Mouse (Mus musculus): ENCODE measurements around the gene Glb1l2. TPM values are rescaled to one million over a fixed set of nuclear protein-coding genes. Genes with fewer than 3 reads are reported as not detected.

Glb1l2 gene
- polyA plus RNA-seq, 1 experiment from 2014 or later, result 4.6 TPM

GRCm38 (mm10) chr9:26747121-26747520 lies 59.1 kb downstream of the Glb1l2 start:
- no peak for ATAC-seq (ENCODE audit: low read depth)

GRCm38 (mm10) chr9:26742817-26743216 lies 63.5 kb downstream of the Glb1l2 start:
- no peaks in the 10 kb centered on the region for H3K9me3 ChIP-seq (ENCODE audit: control insufficient read depth, low read length)
- H3K4me3 ChIP-seq (ENCODE audit: low read depth, low read length), result no peak overlapping the region
- no peaks in the 10 kb centered on the region for H3K4me1 ChIP-seq (ENCODE audit: control insufficient read depth, insufficient read depth, low read length)
- 83% methylated on average over 3 of the region's 3 CpGs for WGBS
- no peak overlapping the region for H3K27ac ChIP-seq (replicated peaks; ENCODE audit: low read depth, low read length)
- no peak for DNase-seq (ENCODE audit: low spot score)
- no peak overlapping the region for H3K4me2 ChIP-seq (ENCODE audit: low read depth, low read length)
- ATAC-seq (ENCODE audit: low read depth), result no peak
- no peaks in the 10 kb centered on the region for H3K27me3 ChIP-seq (replicated peaks; ENCODE audit: control insufficient read depth, insufficient read depth, low read length)
- no peaks in the 10 kb centered on the region for H3K36me3 ChIP-seq (ENCODE audit: control insufficient read depth, insufficient read depth, low read length)
- H3K9ac ChIP-seq (ENCODE audit: low read depth, low read length), result no peak overlapping the region

More at GRCm38 (mm10) chr9:26747121-26747520, 59.1 kb downstream of the Glb1l2 start:
- DNase-seq (ENCODE audit: low spot score), result no peak
- H3K4me3 ChIP-seq (ENCODE audit: low read depth, low read length), result no peak overlapping the region
- no peaks in the 10 kb centered on the region for H3K36me3 ChIP-seq (ENCODE audit: control insufficient read depth, insufficient read depth, low read length)
- WGBS, result 56% methylated on average over 4 of the region's 4 CpGs
- no peak overlapping the region for H3K9ac ChIP-seq (ENCODE audit: low read depth, low read length)
- H3K27ac ChIP-seq (replicated peaks; ENCODE audit: low read depth, low read length), result no peak overlapping the region
- no peak overlapping the region for H3K4me2 ChIP-seq (ENCODE audit: low read depth, low read length)
- no peaks in the 10 kb centered on the region for H3K4me1 ChIP-seq (ENCODE audit: control insufficient read depth, insufficient read depth, low read length)
- H3K27me3 ChIP-seq (replicated peaks; ENCODE audit: control insufficient read depth, insufficient read depth, low read length), result no peaks in the 10 kb centered on the region
- H3K9me3 ChIP-seq (ENCODE audit: control insufficient read depth, low read length), result no peaks in the 10 kb centered on the region

GRCm38 (mm10) chr9:26737116-26737515 lies 69.2 kb downstream of the Glb1l2 start:
- H3K4me2 ChIP-seq (ENCODE audit: low read depth, low read length), result no peak overlapping the region
- H3K36me3 ChIP-seq (ENCODE audit: control insufficient read depth, insufficient read depth, low read length), result no peaks in the 10 kb centered on the region
- DNase-seq (ENCODE audit: low spot score) (no peak), ATAC-seq (ENCODE audit: low read depth) (no peak)
- 64% methylated on average over 5 of the region's 5 CpGs for WGBS
- no peaks in the 10 kb centered on the region for H3K9me3 ChIP-seq (ENCODE audit: control insufficient read depth, low read length)
- no peak overlapping the region for H3K9ac ChIP-seq (ENCODE audit: low read depth, low read length)
- H3K4me3 ChIP-seq (ENCODE audit: low read depth, low read length), result no peak overlapping the region
- no peak overlapping the region for H3K27ac ChIP-seq (replicated peaks; ENCODE audit: low read depth, low read length)
- peaks cover 5% of the 10 kb centered on the region; the same call in 1 of the 2 replicates for H3K4me1 ChIP-seq (ENCODE audit: control insufficient read depth, insufficient read depth, low read length)
- H3K27me3 ChIP-seq (replicated peaks; ENCODE audit: control insufficient read depth, insufficient read depth, low read length), result peaks cover 40% of the 10 kb centered on the region

- no peaks in the 10 kb centered on the region for H3K36me3 ChIP-seq (ENCODE audit: control insufficient read depth, insufficient read depth, low read length)
- ATAC-seq (ENCODE audit: low read depth) (peak; percentile 56; the same call in 1 of the 2 replicates), DNase-seq (ENCODE audit: low spot score) (no peak)
- peak overlapping the region; percentile 53 for H3K4me3 ChIP-seq (ENCODE audit: low read depth, low read length)
- H3K27ac ChIP-seq (replicated peaks; ENCODE audit: low read depth, low read length), result no peak overlapping the region
- H3K4me2 ChIP-seq (ENCODE audit: low read depth, low read length), result peak overlapping the region; percentile 94
- H3K27me3 ChIP-seq (replicated peaks; ENCODE audit: control insufficient read depth, insufficient read depth, low read length), result peaks cover 43% of the 10 kb centered on the region
- H3K9ac ChIP-seq (ENCODE audit: low read depth, low read length), result peak overlapping the region; percentile 70
- 3% methylated on average over 22 of the region's 37 CpGs for WGBS
- no peaks in the 10 kb centered on the region for H3K9me3 ChIP-seq (ENCODE audit: control insufficient read depth, low read length)
- peaks cover 5% of the 10 kb centered on the region; the same call in 1 of the 2 replicates for H3K4me1 ChIP-seq (ENCODE audit: control insufficient read depth, insufficient read depth, low read length)
These were observed 72.3 kb downstream of the Glb1l2 start for GRCm38 (mm10) chr9:26733986-26734385.

- Histone ChIP-seq H3K4me3 (ENCODE audit: low read depth, low read length) (peak within 1 kb of the TSS; percentile 53), H3K4me1 (ENCODE audit: control insufficient read depth, insufficient read depth, low read length) (peaks cover 5% of the 10 kb centered on the region; the same call in 1 of the 2 replicates), H3K9me3 (ENCODE audit: control insufficient read depth, low read length) (no peaks in the 10 kb centered on the region), H3K27me3 (replicated peaks; ENCODE audit: control insufficient read depth, insufficient read depth, low read length) (peaks cover 43% of the 10 kb centered on the region), H3K4me2 (ENCODE audit: low read depth, low read length) (peak within 1 kb of the TSS; percentile 94), H3K36me3 (ENCODE audit: control insufficient read depth, insufficient read depth, low read length) (no peaks in the 10 kb centered on the region), H3K27ac (replicated peaks; ENCODE audit: low read depth, low read length) (no peak within 1 kb of the TSS), H3K9ac (ENCODE audit: low read depth, low read length) (peak within 1 kb of the TSS; percentile 70)
- 3% methylated on average over 21 of the region's 65 CpGs for WGBS
- peak; percentile 84 for ATAC-seq (ENCODE audit: low read depth)
- DNase-seq (ENCODE audit: low spot score), result peak; percentile 13
These were observed 72.9 kb downstream of the Glb1l2 start, which contains the start of gene B3gat1 for GRCm38 (mm10) chr9:26733206-26733891. Gene B3gat1, plus strand, starts transcription at chr9:26733728.

- no peak overlapping the region for H3K4me2 ChIP-seq (ENCODE audit: low read depth, low read length)
- H3K27me3 ChIP-seq (replicated peaks; ENCODE audit: control insufficient read depth, insufficient read depth, low read length), result peaks cover 18% of the 10 kb centered on the region
- no peaks in the 10 kb centered on the region for H3K9me3 ChIP-seq (ENCODE audit: control insufficient read depth, low read length)
- H3K27ac ChIP-seq (replicated peaks; ENCODE audit: low read depth, low read length), result no peak overlapping the region
- H3K4me1 ChIP-seq (ENCODE audit: control insufficient read depth, insufficient read depth, low read length), result 0 out of 2 replicates have a peak, but pooled peaks cover 5% of the 10 kb centered on the region
- no peak for ATAC-seq (ENCODE audit: low read depth)
- H3K9ac ChIP-seq (ENCODE audit: low read depth, low read length), result no peak overlapping the region
- no peak overlapping the region for H3K4me3 ChIP-seq (ENCODE audit: low read depth, low read length)
- WGBS, result 81% methylated on average over 2 of the region's 2 CpGs
- DNase-seq (ENCODE audit: low spot score), result no peak
- H3K36me3 ChIP-seq (ENCODE audit: control insufficient read depth, insufficient read depth, low read length), result no peaks in the 10 kb centered on the region
These were observed 77.7 kb downstream of the Glb1l2 start for GRCm38 (mm10) chr9:26728556-26728955.

GRCm38 (mm10) chr9:26727445-26727844 lies 78.8 kb downstream of the Glb1l2 start:
- H3K9me3 ChIP-seq (ENCODE audit: control insufficient read depth, low read length), result no peaks in the 10 kb centered on the region
- WGBS, result 36% methylated on average over 2 of the region's 2 CpGs
- no peaks in the 10 kb centered on the region for H3K4me1 ChIP-seq (ENCODE audit: control insufficient read depth, insufficient read depth, low read length)
- peaks cover 7% of the 10 kb centered on the region; the same call in 1 of the 2 replicates for H3K27me3 ChIP-seq (replicated peaks; ENCODE audit: control insufficient read depth, insufficient read depth, low read length)
- peak; percentile 83 for DNase-seq (ENCODE audit: low spot score)
- 0 out of 2 replicates have a peak, but pooled peaks have one; percentile 33 for ATAC-seq (ENCODE audit: low read depth)
- no peaks in the 10 kb centered on the region for H3K36me3 ChIP-seq (ENCODE audit: control insufficient read depth, insufficient read depth, low read length)
- H3K9ac ChIP-seq (ENCODE audit: low read depth, low read length), result no peak overlapping the region
- no peak overlapping the region for H3K27ac ChIP-seq (replicated peaks; ENCODE audit: low read depth, low read length)
- H3K4me2 ChIP-seq (ENCODE audit: low read depth, low read length), result no peak overlapping the region
- H3K4me3 ChIP-seq (ENCODE audit: low read depth, low read length), result no peak overlapping the region

- Histone ChIP-seq H3K4me1 (ENCODE audit: control insufficient read depth, insufficient read depth, low read length) (no peaks in the 10 kb centered on the region), H3K36me3 (ENCODE audit: control insufficient read depth, insufficient read depth, low read length) (no peaks in the 10 kb centered on the region), H3K27ac (replicated peaks; ENCODE audit: low read depth, low read length) (no peak overlapping the region), H3K27me3 (replicated peaks; ENCODE audit: control insufficient read depth, insufficient read depth, low read length) (no peaks in the 10 kb centered on the region), H3K4me3 (ENCODE audit: low read depth, low read length) (no peak overlapping the region), H3K9me3 (ENCODE audit: control insufficient read depth, low read length) (no peaks in the 10 kb centered on the region), H3K9ac (ENCODE audit: low read depth, low read length) (no peak overlapping the region), H3K4me2 (ENCODE audit: low read depth, low read length) (no peak overlapping the region)
- no peak for DNase-seq (ENCODE audit: low spot score)
- 90% methylated on average over 3 of the region's 3 CpGs for WGBS
- no peak for ATAC-seq (ENCODE audit: low read depth)
These were observed 80.6 kb downstream of the Glb1l2 start for GRCm38 (mm10) chr9:26725709-26726108.

- no peak overlapping the region for H3K9ac ChIP-seq (ENCODE audit: low read depth, low read length)
- H3K4me1 ChIP-seq (ENCODE audit: control insufficient read depth, insufficient read depth, low read length), result no peaks in the 10 kb centered on the region
- no peaks in the 10 kb centered on the region for H3K36me3 ChIP-seq (ENCODE audit: control insufficient read depth, insufficient read depth, low read length)
- no peak overlapping the region for H3K4me2 ChIP-seq (ENCODE audit: low read depth, low read length)
- no peak overlapping the region for H3K4me3 ChIP-seq (ENCODE audit: low read depth, low read length)
- no peak overlapping the region for H3K27ac ChIP-seq (replicated peaks; ENCODE audit: low read depth, low read length)
- ATAC-seq (ENCODE audit: low read depth), result no peak
- H3K9me3 ChIP-seq (ENCODE audit: control insufficient read depth, low read length), result no peaks in the 10 kb centered on the region
- no peaks in the 10 kb centered on the region for H3K27me3 ChIP-seq (replicated peaks; ENCODE audit: control insufficient read depth, insufficient read depth, low read length)
- no peak for DNase-seq (ENCODE audit: low spot score)
- WGBS, result 64% methylated on average over 7 of the region's 7 CpGs
These were observed 84.5 kb downstream of the Glb1l2 start for GRCm38 (mm10) chr9:26721771-26722170.

All from embryonic facial prominence, embryonic 14.5 days (tissue).